Mouse (Mus musculus) G1E-ER4 (cell line): Measurements from ENCODE around the gene Cdr2. TPM values are rescaled to one million over a fixed set of nuclear protein-coding genes. Genes with fewer than 3 reads are reported as not detected.

ENCODE experiments used
- GATA1 ChIP-seq: IDR thresholded peaks from one replicate; pipeline ENCODE4 v1.8.0; 2012; ENCODE audit warnings: low read length, inconsistent platforms
- polyA plus RNA-seq: library from polyadenylated mRNA; stranded (reverse); fragments of >175 nt; gene quantifications from 2 replicates; pipeline ENCODE4 v1.2.3, GENCODE M21; 2012

Gene Cdr2
- polyA plus RNA-seq, 1 experiment, result 16.6 TPM

- no peak for TF ChIP-seq GATA1
These were observed 49.0 kb downstream of the Cdr2 start for GRCm38 (mm10) chr7:120933110-120933509.

- TF ChIP-seq GATA1, result no peak
These were observed 63.6 kb downstream of the Cdr2 start for GRCm38 (mm10) chr7:120918526-120918962.

- TF ChIP-seq GATA1, result no peak
These were observed 64.3 kb downstream of the Cdr2 start, which contains the start of gene Polr3e for GRCm38 (mm10) chr7:120917592-120918461. TSS of gene Polr3e (plus strand) at chr7:120917744.

GRCm38 (mm10) chr7:120917279-120917591 lies 64.9 kb downstream of the Cdr2 start:
- no peak for TF ChIP-seq GATA1

GRCm38 (mm10) chr7:120916262-120916875 lies 65.7 kb downstream of the Cdr2 start:
- TF ChIP-seq GATA1, result no peak

GRCm38 (mm10) chr7:120913332-120913731 lies 68.8 kb downstream of the Cdr2 start:
- TF ChIP-seq GATA1, result no peak

Other genes with a start within 250 kb of the Cdr2 start
- gene Vwa3a, start 243.0 kb downstream of the Cdr2 start, polyA plus RNA-seq, result not detected in 2 replicates
- gene Gm5737, start 169.9 kb downstream of the Cdr2 start, polyA plus RNA-seq, result not detected in 2 replicates
- gene Eef2k, start 139.5 kb downstream of the Cdr2 start, polyA plus RNA-seq, result 96.0 and 102 TPM in 2 replicates
- gene Polr3e, start 64.6 kb downstream of the Cdr2 start, polyA plus RNA-seq, result 34.0 and 36.9 TPM in 2 replicates
- not detected in 2 replicates for gene Mfsd13b, start 197 bp upstream of the Cdr2 start, polyA plus RNA-seq
- gene Mettl9, start 52.1 kb upstream of the Cdr2 start, polyA plus RNA-seq, result 33.7 and 44.1 TPM in 2 replicates
- gene Igsf6, start 92.3 kb upstream of the Cdr2 start, polyA plus RNA-seq, result not detected in 2 replicates
- gene Otoa, start 99.3 kb upstream of the Cdr2 start, polyA plus RNA-seq, result 0.13 and 0.14 TPM in 2 replicates